9 mouse cellular contexts compared by ENCODE assay signal in the genomic region with DNA sequence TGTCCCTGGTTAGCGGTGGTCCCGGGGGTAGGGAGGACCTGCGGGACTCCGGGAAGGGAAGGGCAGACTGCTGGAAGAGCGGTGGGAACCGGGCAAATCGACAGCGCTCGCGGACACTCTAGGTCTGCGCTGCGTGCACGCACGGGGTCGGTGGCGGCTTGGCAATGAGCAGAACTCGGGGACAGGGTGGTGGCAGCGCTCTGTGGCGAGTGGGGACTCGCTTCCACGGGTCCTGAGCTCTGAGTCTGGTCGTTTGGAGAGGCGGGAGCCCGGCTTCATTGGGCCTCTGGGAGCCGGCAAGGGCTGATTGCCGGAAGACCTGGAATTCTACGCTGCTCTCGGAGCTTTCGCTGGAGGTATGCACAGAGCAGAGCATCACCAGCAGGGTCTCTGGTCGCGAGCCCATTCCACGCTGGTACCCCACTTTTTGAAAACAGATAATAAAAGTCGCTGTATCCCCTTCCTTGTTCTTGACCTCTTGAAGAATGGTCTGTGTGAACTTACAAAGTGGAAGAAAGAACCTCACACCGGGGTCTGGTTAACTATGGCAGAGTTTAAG. TPM values are rescaled to one million over a fixed set of nuclear protein-coding genes. Genes with fewer than 3 reads are reported as not detected.
DNase-seq lines count a peak whose midpoint lies in the region; ATAC-seq and TF ChIP-seq lines count a peak whose summit lies in the region.
"Had no signal": no experiment of that assay in that cellular context is flagged by ENCODE, and none has a peak within 500 bp of the region (broad histone marks: within the 10 kb centered on the region; RNA-seq: fewer than 3 reads in every experiment).

No protein-coding gene starts in this region.

- peaks cover 46% of the 10 kb centered on the region for H3K4me1 ChIP-seq in E14TG2a.4 (replicated peaks; ENCODE audit: low read depth, low read length)
- peaks cover 35% of the 10 kb centered on the region for H3K4me1 ChIP-seq in forebrain, embryonic 15.5 days
- peaks cover 6% of the 10 kb centered on the region; the same call in 1 of the 2 replicates for H3K4me1 ChIP-seq in liver, embryonic 13.5 days (replicated peaks)

- ATAC-seq in forebrain, embryonic 15.5 days (replicated peaks): no peak
- no peak for ATAC-seq in liver, embryonic 13.5 days (ENCODE audit: low read depth)

- peak; percentile 8 for DNase-seq in cerebellum, adult 11-12 months
- no peak for DNase-seq in cerebellum, adult 9-10 months
- DNase-seq in liver, embryonic 13.5 days: no peak
- DNase-seq in adrenal gland, adult 2 months: no peak
- DNase-seq in left cerebral cortex, adult 8-10 months (ENCODE audit: low spot score in 2 of 2): no peak
- DNase-seq in frontal cortex, postnatal 14 days (ENCODE audit: low spot score in 2 of 2): no peak

- H3K27me3 ChIP-seq in E14TG2a.4 (ENCODE audit: insufficient read depth, low read length): peaks cover 97% of the 10 kb centered on the region
- peaks cover 85% of the 10 kb centered on the region for H3K27me3 ChIP-seq in forebrain, embryonic 15.5 days
- H3K27me3 ChIP-seq in liver, embryonic 13.5 days: peaks cover 97% of the 10 kb centered on the region

- H3K4me3 ChIP-seq in E14TG2a.4 (replicated peaks; ENCODE audit: low read length): peak overlapping the region; percentile 56
- H3K4me3 ChIP-seq in forebrain, embryonic 15.5 days: peak overlapping the region; percentile 18
- peak overlapping the region; percentile 11; the same call in 1 of the 2 replicates for H3K4me3 ChIP-seq in liver, embryonic 13.5 days (replicated peaks)

- no peak overlapping the region for H3K27ac ChIP-seq in forebrain, embryonic 15.5 days (replicated peaks)
- no peak overlapping the region for H3K27ac ChIP-seq in liver, embryonic 13.5 days
- H3K27ac ChIP-seq: liver, embryonic 14.5 days had no signal

- TF ChIP-seq CTCF in E14TG2a.4 (conservative IDR thresholded peaks at IDR 0.05; ENCODE audit: low read length): no peak

- H3K36me3 ChIP-seq in E14TG2a.4 (ENCODE audit: insufficient read depth, low read length): no peaks in the 10 kb centered on the region
- no peaks in the 10 kb centered on the region for H3K36me3 ChIP-seq in forebrain, embryonic 15.5 days
- H3K36me3 ChIP-seq in liver, embryonic 13.5 days: no peaks in the 10 kb centered on the region

- no peak overlapping the region for H3K9ac ChIP-seq in forebrain, embryonic 15.5 days (replicated peaks)
- no peak overlapping the region for H3K9ac ChIP-seq in liver, embryonic 13.5 days
- H3K9ac ChIP-seq: liver, embryonic 14.5 days had no signal

- under 1% methylated on average over 34 of the region's 34 CpGs for WGBS in forebrain, embryonic 15.5 days
- WGBS in liver, embryonic 13.5 days (ENCODE audit: insufficient replicate concordance): 2% methylated on average over 34 of the region's 34 CpGs

- H3K9me3 ChIP-seq in E14TG2a.4 (ENCODE audit: low read length): peaks cover 6% of the 10 kb centered on the region
- H3K9me3 ChIP-seq in forebrain, embryonic 15.5 days: no peaks in the 10 kb centered on the region
- H3K9me3 ChIP-seq in liver, embryonic 13.5 days (replicated peaks): no peaks in the 10 kb centered on the region

- H3K4me2 ChIP-seq in forebrain, embryonic 15.5 days (replicated peaks): peak overlapping the region; percentile 25; the same call in 1 of the 2 replicates
- peak overlapping the region; percentile 37 for H3K4me2 ChIP-seq in liver, embryonic 13.5 days

RNA-seq across cellular contexts. Expression of a gene that starts 6.3 kb away (rescaled TPM):
- not detected in 2 replicates for polyA plus RNA-seq in forebrain, embryonic 15.5 days (2015; fragmentation: Nextera tagmentation; extraction: Ambion mirVana)
- 1.1 and 1.2 TPM in 2 replicates for polyA plus RNA-seq in liver, embryonic 13.5 days (2015; fragmentation: Nextera tagmentation; extraction: Ambion mirVana)
- total RNA-seq in adrenal gland, adult 2 months (2021): not detected
- not detected in 2 replicates for polyA plus RNA-seq in adrenal gland, adult 2 months (2012; rRNA removed)
- total RNA-seq in left cerebral cortex, adult 8-10 months (2022): not detected

RNA-seq across cellular contexts. Expression of a gene that starts 43.6 kb away (rescaled TPM):
- 14.1 and 16.0 TPM in 2 replicates for polyA plus RNA-seq in forebrain, embryonic 15.5 days (2015; fragmentation: Nextera tagmentation; extraction: Ambion mirVana)
- 0.53 TPM in 2 replicates for polyA plus RNA-seq in liver, embryonic 13.5 days (2015; fragmentation: Nextera tagmentation; extraction: Ambion mirVana)
- total RNA-seq in adrenal gland, adult 2 months (2021): 1 to 10 TPM; 4.6 to 9.8 TPM
- polyA plus RNA-seq in adrenal gland, adult 2 months (2012; rRNA removed): 1.3 and 1.4 TPM in 2 replicates
- 10 to 100 TPM; 24.3 to 26.9 (median 25.6) TPM for total RNA-seq in left cerebral cortex, adult 8-10 months (2022)
